Mouse (Mus musculus) heart, adult 2 months (tissue): ENCODE data around the gene Atp2a2. TPM values are rescaled to one million over a fixed set of nuclear protein-coding genes. Genes with fewer than 3 reads are reported as not detected.
"Not testable (repeated sequence)": the region's sequence is repeated elsewhere in the genome, so short reads cannot be mapped to it uniquely, and the experiment has no call there.

Source experiments
- DNase-seq, 2 experiments: peaks; one replicate each; pipeline ENCODE4 v3.0.0; 2021
- H3K27ac ChIP-seq: fragments of 200-600 bp; 2 replicates; pipeline ENCODE4 v1.8.1; 2022
- H3K27me3 ChIP-seq: fragments of 200-500 bp; 2 replicates; pipeline ENCODE4 v1.6.1; 2012; ENCODE audit warnings: mild to moderate bottlenecking, low read length, inconsistent platforms, mixed read lengths; ENCODE audit not compliant: control insufficient read depth, insufficient read depth
- H3K36me3 ChIP-seq: fragments of 200-500 bp; 2 replicates; pipeline ENCODE4 v1.6.1; 2012; ENCODE audit warnings: low read length, inconsistent platforms; ENCODE audit not compliant: control insufficient read depth, insufficient read depth
- H3K4me1 ChIP-seq: fragments of 200-500 bp; 2 replicates; pipeline ENCODE4 v1.6.1; 2011; ENCODE audit warnings: low read length; ENCODE audit not compliant: control insufficient read depth, insufficient read depth
- H3K4me3 ChIP-seq: fragments of 200-600 bp; 2 replicates; pipeline ENCODE4 v1.8.1; 2022
- H3K79me2 ChIP-seq: fragments of 200-500 bp; replicated peaks from 2 replicates; pipeline ENCODE4 v1.6.1; 2012; ENCODE audit warnings: mild to moderate bottlenecking, inconsistent platforms, low read length, moderate library complexity, mixed read lengths; ENCODE audit not compliant: control insufficient read depth, insufficient read depth
- H3K9ac ChIP-seq: fragments of 200-500 bp; 2 replicates; pipeline ENCODE4 v1.6.1; 2012; ENCODE audit warnings: low read depth, mild to moderate bottlenecking, control low read depth, inconsistent platforms, low read length, mixed read lengths
- CTCF ChIP-seq: fragments of 200-600 bp; IDR thresholded peaks from 2 replicates; pipeline ENCODE4 v1.8.1; 2022; ENCODE audit warnings: antibody characterized with exemption, mild to moderate bottlenecking, moderate library complexity
- EP300 ChIP-seq: fragments of 200-500 bp; IDR thresholded peaks from 2 replicates; pipeline ENCODE4 v1.6.1; 2011; ENCODE audit warnings: low read depth, low read length, control low read depth; ENCODE audit not compliant: insufficient read depth
- POLR2A ChIP-seq: fragments of 200-500 bp; IDR thresholded peaks from 2 replicates; pipeline ENCODE4 v1.6.1; 2011; ENCODE audit warnings: mild to moderate bottlenecking, low read depth, low read length, control low read depth; ENCODE audit not compliant: insufficient read depth
- WGBS: fragments of 180-500 bp; shearing (Covaris S2); methylation state at CpG from one replicate; pipeline ENCODE4 v1.1.7; 2018; 5-methylcytosine and 5-hydroxymethylcytosine counted together
- intact Hi-C: fragments of 180-260 bp; cut with DNase I; formaldehyde crosslinking; loops from one replicate; pipeline ENCODE4 v1.15.1; 2025
- polyA plus RNA-seq: library from polyadenylated mRNA; depleted of rRNA; stranded (reverse); fragments of >200 nt; gene quantifications from 2 replicates; pipeline ENCODE4 v1.2.3, GENCODE M21; 2012
- total RNA-seq, 2 experiments: library from RNA; stranded (reverse); gene quantifications; 2 replicates each; pipeline ENCODE4 v1.2.3; 2021

Gene Atp2a2
- total and polyA plus RNA-seq, 3 experiments: 3,546 to 13,259 (median 11,796) TPM

DNA sequence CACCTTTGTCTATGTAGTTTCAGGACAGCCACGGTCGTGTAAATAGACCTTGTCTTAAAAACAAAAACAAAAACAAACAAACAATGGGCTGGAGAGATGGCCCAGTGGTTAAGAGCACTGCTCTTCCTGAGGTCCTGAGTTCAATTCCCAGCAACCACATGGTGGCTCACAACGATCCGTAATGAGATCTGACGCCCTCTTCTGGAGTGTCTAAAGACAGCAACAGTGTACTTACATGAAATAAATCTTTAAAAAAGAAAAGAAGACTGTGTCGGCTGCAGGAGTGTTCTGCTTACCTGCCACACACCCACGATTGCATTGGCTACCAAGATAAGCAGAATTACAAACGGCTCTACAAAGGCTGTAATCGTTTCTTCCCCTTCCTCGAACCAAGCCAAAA lies 10.6 kb downstream of the Atp2a2 start:
- Histone ChIP-seq H3K27me3 (no peaks in the 10 kb centered on the region), H3K79me2 (peaks cover 1% of the 10 kb centered on the region; the same call in 1 of the 2 replicates), H3K9ac (0 out of 2 replicates have a peak overlapping the region, but pooled peaks have one; percentile 31), H3K4me1 (no peaks in the 10 kb centered on the region; the same call in 1 of the 2 replicates), H3K4me3 (no peak overlapping the region), H3K27ac (peak overlapping the region; percentile 6; the same call in 1 of the 2 replicates), H3K36me3 (peaks cover 74% of the 10 kb centered on the region)
- DNase-seq: peak in 1 of 2 experiments; percentile 16
- WGBS: 59% methylated on average over 10 of the region's 10 CpGs
- intact Hi-C loops: no loop called here
- TF ChIP-seq POLR2A (peak; percentile 22; the same call in 1 of the 2 replicates), EP300 (peak; percentile 35; the same call in 1 of the 2 replicates), CTCF (peak; percentile 27; the same call in 1 of the 2 replicates)

DNA sequence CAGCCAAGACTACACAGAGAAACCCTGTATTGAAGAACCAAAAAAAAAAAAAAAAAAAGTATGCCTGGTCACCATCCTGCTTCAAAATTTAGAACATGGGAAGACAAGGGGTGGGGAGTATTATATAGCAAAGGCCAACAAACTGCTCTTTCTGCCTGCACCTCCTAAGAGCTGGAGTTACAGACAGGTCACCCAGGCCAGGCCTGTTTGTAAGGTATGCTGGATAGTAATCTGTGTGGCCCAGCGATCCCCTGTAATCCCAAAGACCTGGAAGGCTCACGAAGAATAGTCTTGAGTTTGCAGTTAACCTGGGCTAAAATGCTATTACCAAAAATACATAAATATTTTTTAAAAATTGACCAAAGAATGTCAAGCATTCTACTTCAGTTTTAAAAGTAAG lies 11.9 kb downstream of the Atp2a2 start:
- Histone ChIP-seq H3K9ac (no peak overlapping the region), H3K4me3 (no peak overlapping the region), H3K79me2 (peaks cover 1% of the 10 kb centered on the region; the same call in 1 of the 2 replicates), H3K27me3 (no peaks in the 10 kb centered on the region), H3K4me1 (no peaks in the 10 kb centered on the region; the same call in 1 of the 2 replicates), H3K36me3 (peaks cover 71% of the 10 kb centered on the region), H3K27ac (no peak overlapping the region)
- TF ChIP-seq CTCF (no peak), POLR2A (0 out of 2 replicates have a peak, but pooled peaks have one; percentile 51), EP300 (0 out of 2 replicates have a peak, but pooled peaks have one; percentile 63)
- DNase-seq: peak in 1 of 2 experiments; percentile 7
- 66% methylated on average over 2 of the region's 2 CpGs for WGBS
- intact Hi-C loops: no loop called here

DNA sequence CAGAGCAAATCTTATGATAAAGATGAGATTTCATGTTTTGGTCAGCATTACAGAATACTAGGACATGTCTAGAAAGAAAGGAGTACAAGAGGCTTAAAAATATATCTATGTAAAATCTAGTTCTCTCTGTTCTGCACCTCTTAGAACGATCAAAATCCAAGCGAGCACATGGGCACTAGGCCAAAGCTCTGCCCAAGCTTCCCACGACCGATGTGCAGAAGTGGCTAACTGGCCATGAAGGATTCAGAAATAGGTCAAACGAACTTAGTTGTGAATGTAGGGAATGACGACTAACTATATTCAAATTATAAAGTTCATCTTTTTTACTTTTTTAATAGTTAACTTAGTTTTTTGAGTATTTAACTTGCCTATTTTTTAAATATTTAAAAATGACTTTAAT lies 14.2 kb downstream of the Atp2a2 start:
- H3K9ac ChIP-seq: no peak overlapping the region
- H3K27me3 ChIP-seq: no peaks in the 10 kb centered on the region
- intact Hi-C loops: no loop called here
- peaks cover under 1% of the 10 kb centered on the region for H3K4me1 ChIP-seq
- 48% methylated on average over 6 of the region's 6 CpGs for WGBS
- H3K79me2 ChIP-seq: no peaks in the 10 kb centered on the region
- TF ChIP-seq POLR2A: peak; percentile 45
- TF ChIP-seq CTCF: no peak
- TF ChIP-seq EP300: peak; percentile 51; the same call in 1 of the 2 replicates
- DNase-seq: peak in 1 of 2 experiments; percentile 16
- peaks cover 74% of the 10 kb centered on the region for H3K36me3 ChIP-seq
- no peak overlapping the region for H3K4me3 ChIP-seq
- H3K27ac ChIP-seq: no peak overlapping the region; the same call in 1 of the 2 replicates

DNA sequence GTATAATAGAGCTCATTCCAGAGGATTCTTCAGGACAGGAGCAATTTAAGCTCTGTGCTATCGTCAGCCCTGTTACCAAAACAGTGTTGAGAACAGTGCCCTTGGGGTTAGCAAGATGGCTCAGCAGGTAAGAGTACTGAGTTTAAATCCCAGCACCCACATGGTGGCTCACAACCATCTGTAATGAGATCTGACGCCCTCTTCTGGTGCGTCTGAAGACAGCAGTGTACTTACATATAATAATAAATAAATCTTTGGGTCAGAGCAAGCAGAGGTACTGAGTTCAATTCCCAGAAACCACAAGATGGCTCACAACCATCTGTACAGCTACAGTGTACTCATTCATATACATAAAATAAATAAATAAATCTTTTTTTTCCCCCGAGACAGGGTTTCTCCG lies 15.8 kb downstream of the Atp2a2 start:
- H3K4me1 ChIP-seq, H3K27ac ChIP-seq, H3K9ac ChIP-seq, intact Hi-C loops, H3K27me3 ChIP-seq, H3K4me3 ChIP-seq, H3K79me2 ChIP-seq: not testable (repeated sequence)
- peaks cover 77% of the 10 kb centered on the region for H3K36me3 ChIP-seq
- TF ChIP-seq POLR2A (peak; percentile 9; the same call in 1 of the 2 replicates), CTCF (peak; percentile 58)
- WGBS: 62% methylated on average over 5 of the region's 5 CpGs
- peak in 1 of 2 experiments; percentile 20 for DNase-seq

DNA sequence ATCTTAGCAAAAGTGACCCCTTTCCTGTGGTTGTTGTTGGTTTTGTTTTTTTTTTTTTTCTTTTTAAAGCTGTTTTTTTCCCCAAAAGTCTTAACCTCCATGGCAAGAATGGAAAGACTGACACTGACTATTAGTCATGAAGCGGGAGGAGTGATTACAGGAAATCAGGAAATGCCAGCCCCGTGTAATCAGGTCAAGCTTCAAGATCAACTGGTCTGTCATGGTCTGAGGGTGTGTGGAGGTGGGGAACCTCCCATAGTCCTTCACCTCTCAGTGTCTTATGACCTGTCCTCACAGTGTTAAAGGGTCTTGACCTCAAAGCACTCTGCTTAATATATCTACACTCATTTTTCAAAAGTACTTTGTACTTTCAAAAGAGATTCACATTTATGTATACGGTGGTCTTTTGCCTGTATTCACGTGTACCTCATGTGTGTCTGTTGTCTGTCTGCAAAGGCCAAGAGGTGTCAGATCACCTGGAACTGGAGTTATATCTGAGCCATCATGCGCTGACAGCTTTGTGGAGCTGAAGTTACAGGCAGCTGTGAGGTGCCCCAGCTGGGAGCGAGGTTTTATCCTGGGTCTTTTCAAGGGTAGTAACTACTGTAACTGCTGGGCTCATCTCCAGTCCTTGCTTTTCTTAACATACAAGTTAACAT lies 19.2 kb downstream of the Atp2a2 start:
- peak overlapping the region; percentile 64 for H3K27ac ChIP-seq
- no peaks in the 10 kb centered on the region for H3K79me2 ChIP-seq
- H3K27me3 ChIP-seq: no peaks in the 10 kb centered on the region
- TF ChIP-seq EP300 (0 out of 2 replicates have a peak, but pooled peaks have one; percentile 27), CTCF (no peak), POLR2A (peak; percentile 51)
- no peak overlapping the region for H3K9ac ChIP-seq
- DNase-seq: peak in 1 of 2 experiments; percentile 26
- intact Hi-C loops: no loop called here
- peaks cover 7% of the 10 kb centered on the region for H3K4me1 ChIP-seq
- WGBS: 58% methylated on average over 6 of the region's 6 CpGs
- H3K36me3 ChIP-seq: peaks cover 73% of the 10 kb centered on the region
- no peak overlapping the region for H3K4me3 ChIP-seq

DNA sequence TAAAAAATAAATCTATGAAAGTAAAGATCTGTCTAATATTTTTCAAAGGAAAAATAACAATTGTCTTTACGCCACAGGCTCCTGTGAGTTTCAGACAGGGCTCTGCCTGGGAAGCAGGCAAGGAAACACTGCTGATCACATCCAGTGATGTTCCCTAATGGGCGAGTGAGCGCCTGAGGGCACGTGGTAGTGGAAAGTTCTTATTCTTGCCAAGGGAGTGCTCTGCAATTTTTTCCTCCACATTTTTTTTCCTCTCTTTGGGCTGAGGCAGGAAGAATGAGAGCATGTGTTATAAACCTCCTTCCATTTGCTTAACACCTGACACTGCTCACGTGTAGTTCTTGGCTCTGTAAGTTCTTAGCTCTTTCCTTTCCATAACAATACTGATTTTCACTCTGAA lies 20.2 kb downstream of the Atp2a2 start:
- DNase-seq: peak; percentile 49 to 63

More for the DNA sequence above, 20.2 kb downstream of the Atp2a2 start:
- peaks cover 75% of the 10 kb centered on the region for H3K36me3 ChIP-seq
- H3K4me3 ChIP-seq: no peak overlapping the region
- no peaks in the 10 kb centered on the region for H3K27me3 ChIP-seq
- peak overlapping the region; percentile 64 for H3K27ac ChIP-seq
- TF ChIP-seq POLR2A: peak; percentile 51
- TF ChIP-seq CTCF: no peak
- TF ChIP-seq EP300: peak; percentile 85; the same call in 1 of the 2 replicates
- 10% methylated on average over 5 of the region's 5 CpGs for WGBS
- H3K4me1 ChIP-seq: peaks cover 7% of the 10 kb centered on the region
- no peaks in the 10 kb centered on the region; the same call in 1 of the 2 replicates for H3K79me2 ChIP-seq
- intact Hi-C loops: no loop called here
- no peak overlapping the region for H3K9ac ChIP-seq
